Mouse (Mus musculus) testis, adult 2 months (tissue): ENCODE measurements around the gene Trip12. TPM values are rescaled to one million over a fixed set of nuclear protein-coding genes. Genes with fewer than 3 reads are reported as not detected.

ENCODE experiments used
- H3K27ac ChIP-seq: fragments of 200-500 bp; 2 replicates; pipeline ENCODE4 v1.5.1; 2012; ENCODE audit warnings: low read depth, low read length; ENCODE audit not compliant: control insufficient read depth, insufficient read depth
- H3K27me3 ChIP-seq: fragments of 200-500 bp; 2 replicates; pipeline ENCODE4 v1.6.1; 2012; ENCODE audit warnings: mild to moderate bottlenecking, low read length, moderate library complexity; ENCODE audit not compliant: control insufficient read depth, insufficient read depth
- H3K36me3 ChIP-seq: fragments of 200-500 bp; 2 replicates; pipeline ENCODE4 v1.6.1; 2012; ENCODE audit warnings: mild to moderate bottlenecking, low read length; ENCODE audit not compliant: control insufficient read depth, insufficient read depth
- H3K4me1 ChIP-seq: fragments of 200-500 bp; 2 replicates; pipeline ENCODE4 v1.6.1; 2012; ENCODE audit warnings: low read length; ENCODE audit not compliant: control insufficient read depth, insufficient read depth
- H3K4me3 ChIP-seq: fragments of 200-500 bp; 2 replicates; pipeline ENCODE4 v1.5.1; 2012; ENCODE audit warnings: low read depth, mild to moderate bottlenecking, low read length, moderate library complexity, mixed read lengths; ENCODE audit not compliant: control insufficient read depth
- CTCF ChIP-seq: fragments of 200-500 bp; IDR thresholded peaks from 2 replicates; pipeline ENCODE4 v1.5.1; 2012; ENCODE audit warnings: low read depth, mild to moderate bottlenecking, inconsistent platforms, low read length, moderate library complexity; ENCODE audit not compliant: control insufficient read depth, insufficient read depth, insufficient replicate concordance
- POLR2A ChIP-seq: fragments of 200-500 bp; IDR thresholded peaks from 2 replicates; pipeline ENCODE4 v1.6.1; 2012; ENCODE audit warnings: low read depth, mild to moderate bottlenecking, inconsistent platforms, low read length, moderate library complexity; ENCODE audit not compliant: control insufficient read depth
- polyA plus RNA-seq: library from polyadenylated mRNA; depleted of rRNA; stranded (reverse); fragments of >200 nt; gene quantifications from 2 replicates; pipeline ENCODE4 v1.2.3, GENCODE M21; 2012

The Trip12 gene
- polyA plus RNA-seq, 1 experiment: 242 TPM

GRCm38 (mm10) chr1:84869498-84869897, 29.2 kb upstream of the Trip12 start:
- TF ChIP-seq POLR2A (no peak), CTCF (no peak)
- Histone ChIP-seq H3K27ac (no peak overlapping the region), H3K4me1 (no peaks in the 10 kb centered on the region; the same call in 1 of the 2 replicates), H3K27me3 (no peaks in the 10 kb centered on the region), H3K36me3 (no peaks in the 10 kb centered on the region), H3K4me3 (no peak overlapping the region)

DNA sequence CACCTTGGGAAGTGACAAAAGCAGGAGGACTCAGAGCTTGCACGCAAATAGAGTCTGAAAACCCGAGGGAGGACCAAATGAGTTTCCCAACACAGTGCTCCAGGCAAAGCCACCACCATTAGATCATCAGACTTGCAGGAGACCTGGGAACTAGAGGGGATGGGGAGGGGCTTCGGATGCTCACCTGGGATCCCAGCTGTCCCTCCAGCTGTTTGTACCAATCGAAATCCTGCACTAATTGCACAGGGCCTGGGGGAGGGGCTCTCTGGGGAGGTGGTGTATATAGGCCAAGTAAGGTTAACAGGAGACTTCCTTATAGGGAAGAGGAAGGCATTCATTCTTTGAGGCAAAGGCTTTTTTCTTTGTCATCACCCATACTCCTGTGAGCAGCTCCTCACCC, 28.5 kb upstream of the Trip12 start:
- TF ChIP-seq CTCF: no peak
- TF ChIP-seq POLR2A: no peak
- H3K4me3 ChIP-seq: no peak overlapping the region

DNA sequence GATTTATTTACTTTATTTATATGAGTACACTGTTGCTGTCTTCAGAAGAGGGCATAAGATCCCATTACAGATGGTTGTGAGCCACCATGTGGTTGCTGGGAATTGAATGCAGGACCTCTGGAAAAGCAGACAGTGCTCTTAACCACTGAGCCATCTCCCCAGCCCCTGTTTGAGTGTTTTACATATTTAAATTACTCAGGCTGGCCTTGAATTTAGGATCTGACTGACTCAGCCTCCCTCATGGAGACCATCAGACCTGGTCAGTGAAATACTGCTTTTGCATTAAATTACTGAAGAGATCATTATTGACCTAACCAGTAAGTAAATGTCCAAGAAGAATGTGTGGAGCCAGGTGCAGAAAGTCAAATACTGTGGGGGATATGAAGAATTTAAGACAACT, 28.0 kb upstream of the Trip12 start:
- peaks cover 2% of the 10 kb centered on the region for H3K4me1 ChIP-seq
- H3K27ac ChIP-seq: no peak overlapping the region
- H3K27me3 ChIP-seq: no peaks in the 10 kb centered on the region
- H3K36me3 ChIP-seq: no peaks in the 10 kb centered on the region
- TF ChIP-seq POLR2A: no peak
- TF ChIP-seq CTCF: no peak
- no peak overlapping the region for H3K4me3 ChIP-seq

More for the DNA sequence above, 28.5 kb upstream of the Trip12 start:
- H3K27me3 ChIP-seq: no peaks in the 10 kb centered on the region
- H3K4me1 ChIP-seq: peaks cover 2% of the 10 kb centered on the region
- no peak overlapping the region for H3K27ac ChIP-seq
- no peaks in the 10 kb centered on the region for H3K36me3 ChIP-seq

GRCm38 (mm10) chr1:84866706-84867230, 26.5 kb upstream of the Trip12 start:
- TF ChIP-seq POLR2A: no peak
- TF ChIP-seq CTCF: no peak
- no peak overlapping the region for H3K4me3 ChIP-seq
- no peak overlapping the region for H3K27ac ChIP-seq
- H3K36me3 ChIP-seq: no peaks in the 10 kb centered on the region
- H3K27me3 ChIP-seq: no peaks in the 10 kb centered on the region
- H3K4me1 ChIP-seq: peaks cover 2% of the 10 kb centered on the region

- TF ChIP-seq POLR2A: no peak
- no peak for TF ChIP-seq CTCF
- no peak overlapping the region for H3K4me3 ChIP-seq
- H3K27ac ChIP-seq: no peak overlapping the region
- H3K36me3 ChIP-seq: no peaks in the 10 kb centered on the region
- H3K4me1 ChIP-seq: peaks cover 2% of the 10 kb centered on the region
- no peaks in the 10 kb centered on the region for H3K27me3 ChIP-seq
Observed at GRCm38 (mm10) chr1:84866231-84866630, 25.9 kb upstream of the Trip12 start.

- Histone ChIP-seq H3K27me3 (no peaks in the 10 kb centered on the region), H3K27ac (no peak overlapping the region), H3K4me3 (no peak overlapping the region), H3K4me1 (peaks cover 2% of the 10 kb centered on the region), H3K36me3 (no peaks in the 10 kb centered on the region)
- TF ChIP-seq CTCF (no peak), POLR2A (no peak)
Observed at GRCm38 (mm10) chr1:84864645-84865044, 24.3 kb upstream of the Trip12 start.

DNA sequence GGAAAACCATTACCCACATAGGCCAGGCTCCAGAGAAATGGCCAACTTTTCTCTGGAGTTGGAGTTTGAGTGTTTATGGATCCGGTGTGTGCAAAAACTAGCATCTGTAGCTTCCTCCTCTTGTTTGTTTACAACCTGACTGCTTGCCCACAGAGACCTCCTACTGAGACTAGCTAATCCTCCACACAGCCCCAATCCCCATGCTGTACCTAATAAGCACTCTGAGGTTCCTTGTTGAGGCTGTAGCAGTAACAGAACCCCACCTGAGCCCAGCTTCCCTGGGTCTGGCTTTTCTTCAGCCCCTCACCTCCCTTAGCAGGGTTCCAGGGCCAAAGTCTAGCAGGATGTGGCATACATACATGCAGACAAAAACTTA, 20.9 kb upstream of the Trip12 start:
- TF ChIP-seq POLR2A (no peak), CTCF (no peak)
- Histone ChIP-seq H3K4me1 (peaks cover 2% of the 10 kb centered on the region), H3K27me3 (no peaks in the 10 kb centered on the region), H3K4me3 (no peak overlapping the region), H3K27ac (no peak overlapping the region), H3K36me3 (no peaks in the 10 kb centered on the region)

- no peaks in the 10 kb centered on the region for H3K27me3 ChIP-seq
- no peak for TF ChIP-seq CTCF
- TF ChIP-seq POLR2A: no peak
- no peak overlapping the region for H3K4me3 ChIP-seq
- H3K27ac ChIP-seq: 0 out of 2 replicates have a peak overlapping the region, but pooled peaks have one; percentile 25
- H3K4me1 ChIP-seq: peaks cover 2% of the 10 kb centered on the region
- H3K36me3 ChIP-seq: no peaks in the 10 kb centered on the region
Observed at GRCm38 (mm10) chr1:84860360-84861254, 20.3 kb upstream of the Trip12 start.
